Mouse (Mus musculus) activated CD4-positive, CD25-positive, alpha-beta regulatory T cell, adult 4 months (primary cell): Measurements from ENCODE around the gene Pced1a. TPM values are rescaled to one million over a fixed set of nuclear protein-coding genes. Genes with fewer than 3 reads are reported as not detected.
"Not testable (repeated sequence)": the region's sequence is repeated elsewhere in the genome, so short reads cannot be mapped to it uniquely, and the experiment has no call there.

Experiments used
- ATAC-seq: one replicate; pipeline ENCODE4 v1.8.0; 2017
- polyA plus RNA-seq, 2 experiments: library from polyadenylated mRNA; unstranded; fragments of 100-300 nt; shearing (Covaris generic); gene quantifications; one replicate each; pipeline ENCODE4 v1.2.1; 2017

The Pced1a gene
- polyA plus RNA-seq, 2 experiments from 2014 or later = 11.6 to 18.4 TPM

GRCm38 (mm10) chr2:130388796-130389195 is 35.7 kb downstream of the Pced1a start:
- no peak for ATAC-seq

DNA sequence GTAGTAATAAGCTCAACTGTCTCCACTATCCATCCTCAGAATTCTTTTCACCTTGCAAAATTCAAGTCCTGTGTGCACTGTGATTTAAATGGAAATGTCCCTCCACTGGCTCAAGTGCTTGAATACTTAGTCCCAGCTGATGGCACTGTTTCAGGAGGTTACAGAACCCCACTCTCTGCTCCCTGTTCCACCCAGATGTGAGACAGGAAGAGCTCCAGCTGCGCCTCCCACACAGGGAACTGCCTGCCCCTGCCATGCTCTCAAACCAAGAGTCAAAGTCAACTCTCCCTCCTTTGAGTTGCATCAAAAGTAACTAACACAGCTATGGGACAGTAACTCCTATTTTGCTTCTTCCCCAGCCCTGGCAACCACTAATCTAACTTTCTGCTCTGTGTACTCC is 38.3 kb downstream of the Pced1a start:
- ATAC-seq = no peak

DNA sequence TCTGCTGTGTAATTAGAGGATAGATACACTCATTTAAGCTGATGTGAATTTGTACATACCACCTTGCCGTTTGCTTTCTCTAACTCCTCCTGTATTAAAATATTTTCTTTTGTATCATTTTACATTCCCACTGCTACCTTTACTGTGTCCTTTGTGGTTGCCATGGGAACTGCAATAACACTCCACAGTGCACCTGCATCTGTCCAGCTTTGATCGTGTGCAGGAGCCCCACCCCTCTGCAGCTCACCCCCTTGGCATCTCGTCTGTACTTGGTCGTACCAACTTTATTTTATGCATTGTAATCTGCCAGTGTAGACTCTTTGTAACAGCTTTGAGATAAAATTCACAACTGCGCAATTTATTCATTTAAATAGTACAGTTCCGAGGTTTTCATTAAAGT is 40.6 kb downstream of the Pced1a start:
- ATAC-seq = no peak

- ATAC-seq = no peak
Observed at GRCm38 (mm10) chr2:130383205-130383604, 41.3 kb downstream of the Pced1a start.

DNA sequence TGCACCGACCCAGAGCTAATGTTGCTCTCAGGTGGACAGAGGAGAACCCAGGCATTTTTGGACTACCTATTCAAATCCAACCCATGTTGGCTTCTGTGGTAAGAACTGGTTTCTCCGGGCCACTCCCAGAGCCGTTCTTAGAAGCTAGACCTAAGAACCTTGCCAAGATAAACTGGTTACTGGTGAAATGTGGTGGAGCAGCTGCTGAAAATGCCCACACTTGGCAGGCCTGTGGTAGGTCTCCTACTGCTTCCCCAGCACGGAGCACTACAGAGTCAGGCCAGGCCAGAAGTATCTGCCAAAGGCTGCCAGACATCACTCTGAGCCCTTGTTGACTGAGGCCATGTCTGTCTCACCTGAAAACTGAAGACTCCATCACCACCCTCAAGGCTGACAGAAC is 49.5 kb downstream of the Pced1a start:
- ATAC-seq = no peak

DNA sequence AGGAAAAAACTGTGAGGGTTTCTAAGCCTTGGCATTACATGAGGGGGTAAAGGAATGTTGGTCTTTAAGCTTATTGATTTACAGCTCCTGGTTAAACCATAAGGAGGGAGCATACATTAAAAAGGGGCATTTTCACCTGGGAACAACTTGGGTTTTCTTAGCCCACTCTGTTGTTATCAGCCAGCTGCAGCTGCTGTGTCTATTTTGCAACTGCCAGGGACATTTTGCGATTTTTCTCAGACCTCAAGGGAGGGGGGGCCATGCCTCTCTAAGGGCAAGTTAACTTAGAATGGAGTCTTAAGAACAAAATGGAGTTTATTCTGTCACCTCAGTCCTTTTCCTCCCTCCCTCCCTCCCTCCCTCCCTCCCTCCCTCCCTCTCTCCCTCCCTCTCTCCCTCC is 51.5 kb downstream of the Pced1a start:
- not testable (repeated sequence) for ATAC-seq

- ATAC-seq = no peak
Observed at GRCm38 (mm10) chr2:130367386-130367785, 57.1 kb downstream of the Pced1a start.

Other genes starting within 250 kb of the Pced1a start
- gene Snrpb, start 245.3 kb downstream of the Pced1a start, polyA plus RNA-seq = 100 to 1,000 TPM; 354 to 438 TPM
- gene Tmc2, start 229.5 kb downstream of the Pced1a start, polyA plus RNA-seq = under 1 TPM in 1 of 2 experiments, not detected in 1; 0.12 TPM
- gene Nop56, start 150.3 kb downstream of the Pced1a start, polyA plus RNA-seq = 100 to 1,000 TPM; 293 to 306 TPM
- gene Idh3b, start 140.2 kb downstream of the Pced1a start, polyA plus RNA-seq = 100 to 1,000 TPM; 132 to 167 TPM
- not detected for gene Ebf4, start 129.5 kb downstream of the Pced1a start, polyA plus RNA-seq
- gene Cpxm1, start 27.1 kb downstream of the Pced1a start, polyA plus RNA-seq = 1 to 10 TPM in 1 of 2 experiments, under 1 TPM in 1; 0.24 to 1.2 TPM
- not detected for gene Gm28372, start 19.5 kb downstream of the Pced1a start, polyA plus RNA-seq
- not detected for gene 1700020A23Rik, start 19.4 kb downstream of the Pced1a start, polyA plus RNA-seq
- not detected for gene Tmem239, start 18.2 kb downstream of the Pced1a start, polyA plus RNA-seq
- gene Vps16, start 362 bp downstream of the Pced1a start, polyA plus RNA-seq = 100 to 1,000 TPM; 132 to 174 TPM
- 10 to 100 TPM; 58.1 to 69.6 TPM for gene Ptpra, start 25.6 kb upstream of the Pced1a start, polyA plus RNA-seq
- gene Mrps26, start 139.0 kb upstream of the Pced1a start, polyA plus RNA-seq = 10 to 100 TPM; 25.4 to 31.1 TPM
- gene Oxt, start 151.5 kb upstream of the Pced1a start, polyA plus RNA-seq = not detected
- not detected for gene Avp, start 157.9 kb upstream of the Pced1a start, polyA plus RNA-seq
- 10 to 100 TPM in 1 of 2 experiments, 1 to 10 TPM in 1; 9.0 to 11.0 TPM for gene Fastkd5, start 205.3 kb upstream of the Pced1a start, polyA plus RNA-seq
- gene Ubox5, start 205.3 kb upstream of the Pced1a start, polyA plus RNA-seq = 1 to 10 TPM; 8.4 to 9.0 TPM
- under 1 TPM in 1 of 2 experiments, not detected in 1; 0.15 TPM for gene Lzts3, start 218.1 kb upstream of the Pced1a start, polyA plus RNA-seq
- 100 to 1,000 TPM; 120 to 135 TPM for gene Ddrgk1, start 240.0 kb upstream of the Pced1a start, polyA plus RNA-seq
- 10 to 100 TPM; 42.4 to 47.3 TPM for gene Itpa, start 242.9 kb upstream of the Pced1a start, polyA plus RNA-seq